8 mouse cellular contexts compared by ENCODE assay signal in genomic region chr9:21265611-21266010, GRCm38 (mm10). TPM values are rescaled to one million over a fixed set of nuclear protein-coding genes. Genes with fewer than 3 reads are reported as not detected.
DNase-seq lines count a peak whose midpoint lies in the region; ATAC-seq and TF ChIP-seq lines count a peak whose summit lies in the region.

No protein-coding gene starts in this region.

- WGBS in intestine, embryonic 15.5 days = 5% methylated on average over 11 of the region's 11 CpGs
- 5% methylated on average over 11 of the region's 11 CpGs for WGBS in liver, embryonic 15.5 days (ENCODE audit: insufficient replicate concordance)

- DNase-seq in gastrocnemius, adult 2 months = no peak
- DNase-seq in gastrocnemius, postnatal 4 days (ENCODE audit: low spot score in 2 of 2) = no peak
- no peak for DNase-seq in frontal cortex, postnatal 36 days (ENCODE audit: low spot score in 2 of 2)
- DNase-seq in spleen, adult 18-20 months = no peak
- no peak for DNase-seq in adrenal gland, postnatal 14 days

- TF ChIP-seq POLR2A in cortical plate, adult 2 months (IDR thresholded peaks at IDR 0.05; ENCODE audit: extremely low read depth, insufficient read depth, low read length) = no peak

- H3K27me3 ChIP-seq in intestine, embryonic 15.5 days (replicated peaks) = no peaks in the 10 kb centered on the region
- H3K27me3 ChIP-seq in liver, embryonic 15.5 days = no peaks in the 10 kb centered on the region

- H3K9ac ChIP-seq in intestine, embryonic 15.5 days = peak overlapping the region; percentile 68
- peak overlapping the region; percentile 91 for H3K9ac ChIP-seq in liver, embryonic 15.5 days

- intact Hi-C loops in gastrocnemius, adult 2 months (cut with DNase I) = loop anchor here (1.0 to 2.0 kb wide), 2 partner anchors 22 to 27 kb away; partner anchors contain the start of genes Keap1 and Kri1

- TF ChIP-seq CTCF in gastrocnemius, adult 2 months (IDR thresholded peaks at IDR 0.05) = no peak
- TF ChIP-seq CTCF in cortical plate, adult 2 months (IDR thresholded peaks at IDR 0.05; ENCODE audit: extremely low read depth, insufficient read depth, low read length) = no peak

- H3K4me2 ChIP-seq in intestine, embryonic 15.5 days (replicated peaks) = peak overlapping the region; percentile 73
- peak overlapping the region; percentile 77 for H3K4me2 ChIP-seq in liver, embryonic 15.5 days

- peak overlapping the region; percentile 89 for H3K4me3 ChIP-seq in gastrocnemius, adult 2 months
- H3K4me3 ChIP-seq in cortical plate, adult 2 months (ENCODE audit: insufficient read depth, low read length) = peak overlapping the region; percentile 55
- H3K4me3 ChIP-seq in intestine, embryonic 15.5 days (replicated peaks) = peak overlapping the region; percentile 61
- peak overlapping the region; percentile 84 for H3K4me3 ChIP-seq in liver, embryonic 15.5 days (replicated peaks)

- peaks cover 3% of the 10 kb centered on the region; the same call in 1 of the 2 replicates for H3K4me1 ChIP-seq in cortical plate, adult 2 months (ENCODE audit: control insufficient read depth, insufficient read depth, low read length)
- H3K4me1 ChIP-seq in intestine, embryonic 15.5 days (replicated peaks) = peaks cover 18% of the 10 kb centered on the region
- peaks cover 69% of the 10 kb centered on the region for H3K4me1 ChIP-seq in liver, embryonic 15.5 days (replicated peaks)

- peak overlapping the region; percentile 96 for H3K27ac ChIP-seq in gastrocnemius, adult 2 months
- no peak overlapping the region for H3K27ac ChIP-seq in cortical plate, adult 2 months (ENCODE audit: insufficient read depth, low read length)
- H3K27ac ChIP-seq in intestine, embryonic 15.5 days = peak overlapping the region; percentile 52
- H3K27ac ChIP-seq in liver, embryonic 15.5 days (replicated peaks) = peak overlapping the region; percentile 100

- peaks cover 23% of the 10 kb centered on the region for H3K36me3 ChIP-seq in intestine, embryonic 15.5 days
- H3K36me3 ChIP-seq in liver, embryonic 15.5 days (replicated peaks) = peaks cover 45% of the 10 kb centered on the region

- no peaks in the 10 kb centered on the region for H3K9me3 ChIP-seq in intestine, embryonic 15.5 days
- H3K9me3 ChIP-seq in liver, embryonic 15.5 days (replicated peaks) = no peaks in the 10 kb centered on the region

- peak; percentile 46 for ATAC-seq in intestine, embryonic 15.5 days
- ATAC-seq in liver, embryonic 15.5 days (ENCODE audit: insufficient read depth) = peak; percentile 26

RNA-seq across cellular contexts. Expression of gene Atg4d, which starts 0.5 kb away (rescaled TPM):
- total RNA-seq in gastrocnemius, adult 2 months (2021) = 10 to 100 TPM; 68.0 to 77.4 TPM
- total RNA-seq in gastrocnemius, postnatal 4 days (2021) = 10 to 100 TPM; 28.0 to 30.0 TPM
- 40.3 and 42.7 TPM in 2 replicates for polyA plus RNA-seq in cortical plate, adult 2 months (2012; rRNA removed)
- polyA plus RNA-seq in intestine, embryonic 15.5 days (2015; fragmentation: Nextera tagmentation; extraction: Ambion mirVana) = 50.0 and 55.1 TPM in 2 replicates
- polyA plus RNA-seq in liver, embryonic 15.5 days (2015; fragmentation: Nextera tagmentation; extraction: Ambion mirVana) = 97.2 and 118 TPM in 2 replicates
- total RNA-seq in adrenal gland, postnatal 14 days (2021) = 45.9 and 46.9 TPM in 2 replicates

RNA-seq across cellular contexts. Expression of gene S1pr5, which starts 17.4 kb away (rescaled TPM):
- total RNA-seq in gastrocnemius, adult 2 months (2021) = under 1 TPM; 0.15 to 0.33 TPM
- total RNA-seq in gastrocnemius, postnatal 4 days (2021) = under 1 TPM; 0.26 to 0.32 TPM
- 20.8 and 24.3 TPM in 2 replicates for polyA plus RNA-seq in cortical plate, adult 2 months (2012; rRNA removed)
- not detected in 2 replicates for polyA plus RNA-seq in intestine, embryonic 15.5 days (2015; fragmentation: Nextera tagmentation; extraction: Ambion mirVana)
- polyA plus RNA-seq in liver, embryonic 15.5 days (2015; fragmentation: Nextera tagmentation; extraction: Ambion mirVana) = 0.06 and 0.07 TPM in 2 replicates
- total RNA-seq in adrenal gland, postnatal 14 days (2021) = 1.8 and 2.3 TPM in 2 replicates

RNA-seq across cellular contexts. Expression of gene Kri1, which starts 22.2 kb away (rescaled TPM):
- 10 to 100 TPM; 11.0 to 12.6 TPM for total RNA-seq in gastrocnemius, adult 2 months (2021)
- 10 to 100 TPM; 18.1 to 21.3 TPM for total RNA-seq in gastrocnemius, postnatal 4 days (2021)
- polyA plus RNA-seq in cortical plate, adult 2 months (2012; rRNA removed) = 42.6 and 47.2 TPM in 2 replicates
- 11.1 and 15.4 TPM in 2 replicates for polyA plus RNA-seq in intestine, embryonic 15.5 days (2015; fragmentation: Nextera tagmentation; extraction: Ambion mirVana)
- 6.0 and 6.7 TPM in 2 replicates for polyA plus RNA-seq in liver, embryonic 15.5 days (2015; fragmentation: Nextera tagmentation; extraction: Ambion mirVana)
- 27.2 and 36.8 TPM in 2 replicates for total RNA-seq in adrenal gland, postnatal 14 days (2021)

RNA-seq across cellular contexts. Expression of gene Cdkn2d, which starts 25.6 kb away (rescaled TPM):
- total RNA-seq in gastrocnemius, adult 2 months (2021) = 1 to 10 TPM; 8.6 to 9.1 TPM
- 10 to 100 TPM; 20.5 to 24.0 TPM for total RNA-seq in gastrocnemius, postnatal 4 days (2021)
- 74.1 and 76.9 TPM in 2 replicates for polyA plus RNA-seq in cortical plate, adult 2 months (2012; rRNA removed)
- polyA plus RNA-seq in intestine, embryonic 15.5 days (2015; fragmentation: Nextera tagmentation; extraction: Ambion mirVana) = 38.4 and 42.1 TPM in 2 replicates
- 129 and 144 TPM in 2 replicates for polyA plus RNA-seq in liver, embryonic 15.5 days (2015; fragmentation: Nextera tagmentation; extraction: Ambion mirVana)
- 17.9 and 22.5 TPM in 2 replicates for total RNA-seq in adrenal gland, postnatal 14 days (2021)

RNA-seq across cellular contexts. Expression of gene Keap1, which starts 26.4 kb away (rescaled TPM):
- 10 to 100 TPM; 51.3 to 62.3 TPM for total RNA-seq in gastrocnemius, adult 2 months (2021)
- 10 to 100 TPM; 52.2 to 55.0 TPM for total RNA-seq in gastrocnemius, postnatal 4 days (2021)
- 62.3 and 65.9 TPM in 2 replicates for polyA plus RNA-seq in cortical plate, adult 2 months (2012; rRNA removed)
- polyA plus RNA-seq in intestine, embryonic 15.5 days (2015; fragmentation: Nextera tagmentation; extraction: Ambion mirVana) = 55.8 and 59.8 TPM in 2 replicates
- polyA plus RNA-seq in liver, embryonic 15.5 days (2015; fragmentation: Nextera tagmentation; extraction: Ambion mirVana) = 27.9 and 30.5 TPM in 2 replicates
- 42.0 and 42.4 TPM in 2 replicates for total RNA-seq in adrenal gland, postnatal 14 days (2021)
